Mouse (Mus musculus): Measurements from ENCODE around the gene Gm38392.

DNA sequence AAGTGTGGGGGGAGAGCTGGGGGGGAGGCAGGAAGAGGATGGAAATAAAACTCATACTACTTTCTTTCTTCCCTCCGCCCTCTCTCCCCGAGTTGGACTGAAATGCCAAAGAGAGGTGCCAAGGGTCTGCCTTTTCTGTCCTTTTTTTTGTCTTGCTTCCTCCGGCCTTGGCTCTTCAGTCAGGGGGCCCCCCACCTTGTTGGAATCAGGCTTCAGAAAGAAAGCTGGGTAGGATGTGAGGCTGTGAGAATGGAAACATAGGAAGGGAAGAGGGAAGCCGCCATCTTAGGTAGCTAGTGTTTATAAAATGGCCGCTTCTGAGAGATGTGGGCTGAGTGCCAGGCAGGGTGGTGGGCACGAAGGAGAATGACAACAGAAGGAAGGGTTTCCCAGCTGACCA lies 64.6 kb downstream of the Gm38392 start:
- TF ChIP-seq CTCF (IDR thresholded peaks at IDR 0.05; ENCODE audit: low read depth): no peak
- no peak for TF ChIP-seq EP300 (IDR thresholded peaks at IDR 0.05; ENCODE audit: low read depth)

All from heart, postnatal 0 days (tissue).